Comparison of ENCODE assay signal across 8 mouse cellular contexts in the genomic region with DNA sequence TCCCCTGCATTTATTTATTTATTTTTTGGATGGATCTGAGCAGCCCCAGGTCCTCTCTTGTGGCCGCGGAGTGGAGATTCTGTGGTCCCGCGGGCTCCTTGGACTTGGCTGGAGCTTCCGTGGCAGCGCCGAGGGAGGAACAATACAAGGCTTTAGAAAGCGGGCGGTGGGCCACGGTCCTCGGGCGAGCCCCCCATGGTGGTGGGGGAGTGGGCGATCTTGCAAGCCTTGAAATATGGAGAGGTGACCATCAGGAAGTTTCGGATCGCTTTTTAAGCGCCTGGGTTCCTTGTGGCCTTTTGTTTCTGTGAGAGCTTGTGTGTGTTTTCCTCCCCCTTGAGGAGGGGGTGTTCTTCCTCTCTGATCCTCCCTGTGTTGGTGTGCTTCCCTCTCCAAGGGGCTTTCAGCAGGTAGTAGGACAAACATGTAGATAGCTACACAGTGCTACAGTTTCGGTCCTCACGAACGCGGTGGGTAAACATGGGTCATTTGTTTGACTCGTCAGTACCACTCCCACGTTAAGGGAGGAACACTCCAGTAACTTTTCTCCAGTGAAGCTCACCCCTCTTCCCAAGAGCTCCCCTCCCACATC. TPM values are rescaled to one million over a fixed set of nuclear protein-coding genes. Genes with fewer than 3 reads are reported as not detected.
DNase-seq lines count a peak whose midpoint lies in the region; ATAC-seq and TF ChIP-seq lines count a peak whose summit lies in the region.

No protein-coding gene starts in this region.

- peak overlapping the region; percentile 94 for H3K4me3 ChIP-seq in midbrain, embryonic 11.5 days (ENCODE audit: low read depth, low read length)
- H3K4me3 ChIP-seq in spleen, adult 2 months (ENCODE audit: extremely low read depth, insufficient read depth, insufficient read length), result peak overlapping the region; percentile 83

- peaks cover under 1% of the 10 kb centered on the region; the same call in 1 of the 2 replicates for H3K36me3 ChIP-seq in midbrain, embryonic 11.5 days (ENCODE audit: control insufficient read depth, insufficient read depth, low read length)
- H3K36me3 ChIP-seq in spleen, adult 2 months (ENCODE audit: control insufficient read depth, insufficient read depth, low read length), result no peaks in the 10 kb centered on the region

- peak overlapping the region; percentile 95 for H3K4me2 ChIP-seq in midbrain, embryonic 11.5 days

- TF ChIP-seq POLR2A in spleen, adult 2 months (IDR thresholded peaks at IDR 0.05; ENCODE audit: low read depth, low read length), result no peak

- peaks cover 11% of the 10 kb centered on the region for H3K4me1 ChIP-seq in midbrain, embryonic 11.5 days (ENCODE audit: control insufficient read depth, insufficient read depth, low read length)
- H3K4me1 ChIP-seq in spleen, adult 2 months (ENCODE audit: control insufficient read depth, insufficient read depth, insufficient read length), result peaks cover 6% of the 10 kb centered on the region; the same call in 1 of the 2 replicates

- intact Hi-C loops in left cerebral cortex, postnatal 25 days (cut with DNase I), result no loop called here

- H3K27ac ChIP-seq in midbrain, embryonic 11.5 days (ENCODE audit: low read depth, low read length), result peak overlapping the region; percentile 96
- peak overlapping the region; percentile 89 for H3K27ac ChIP-seq in spleen, adult 2 months (ENCODE audit: insufficient read depth, low read length)

- WGBS in midbrain, embryonic 11.5 days, result under 1% methylated on average over 22 of the region's 22 CpGs
- under 1% methylated on average over 22 of the region's 22 CpGs for WGBS in spleen, adult 2 months

- H3K27me3 ChIP-seq in midbrain, embryonic 11.5 days (ENCODE audit: control insufficient read depth, insufficient read depth, low read length), result no peaks in the 10 kb centered on the region
- no peaks in the 10 kb centered on the region for H3K27me3 ChIP-seq in spleen, adult 2 months (ENCODE audit: control insufficient read depth, insufficient read depth, low read length)

- no peaks in the 10 kb centered on the region for H3K9me3 ChIP-seq in midbrain, embryonic 11.5 days (ENCODE audit: control insufficient read depth, low read length)

- H3K9ac ChIP-seq in midbrain, embryonic 11.5 days (ENCODE audit: low read length), result peak overlapping the region; percentile 99

- peak; percentile 72 for DNase-seq in R1 (ENCODE audit: low read depth, low spot score)
- peak; percentile 55 for DNase-seq in cerebellum, adult 9-10 months
- peak; percentile 16 to 24 for DNase-seq in frontal cortex, postnatal 14 days (ENCODE audit: low spot score in 2 of 2)
- peak; percentile 22 for DNase-seq in hindlimb bud, embryonic 11.5 days (ENCODE audit: extremely low spot score, low read depth, low spot score)
- DNase-seq in left cerebral cortex, postnatal 25 days (ENCODE audit: low spot score in 2 of 2), result peak; percentile 16 to 25
- DNase-seq in midbrain, embryonic 11.5 days (ENCODE audit: low spot score, missing footprints), result peak; percentile 96
- DNase-seq in spleen, adult 2 months (ENCODE audit: low read depth in 1 of 2, low spot score in 2 of 2), result peak in 1 of 2 experiments; percentile 19

- ATAC-seq in midbrain, embryonic 11.5 days (ENCODE audit: low FRiP score), result peak; percentile 28; the same call in 1 of the 2 replicates
- no peak for ATAC-seq in megakaryocyte progenitor cell, adult 5-6 weeks (replicated peaks; ENCODE audit: poor library complexity)

- TF ChIP-seq CTCF in spleen, adult 2 months (IDR thresholded peaks at IDR 0.05; ENCODE audit: extremely low read depth, insufficient read depth, insufficient read length, insufficient replicate concordance), result no peak

RNA-seq across cellular contexts. Expression of a gene that starts 0.8 kb away (rescaled TPM):
- total RNA-seq in left cerebral cortex, postnatal 25 days (2021), result 100 to 1,000 TPM; 112 to 114 TPM
- polyA plus RNA-seq in midbrain, embryonic 11.5 days (2014; fragmentation: Nextera tagmentation; extraction: Ambion mirVana), result 103 and 107 TPM in 2 replicates
- polyA plus RNA-seq in spleen, adult 2 months (2012; rRNA removed), result 34.9 and 43.1 TPM in 2 replicates
- 60.2 and 61.5 TPM in 2 replicates for total RNA-seq in megakaryocyte progenitor cell, adult 5-6 weeks (2015)
- 38.1 and 51.2 TPM in 2 replicates for total RNA-seq in megakaryocyte progenitor cell, adult 5-6 weeks (2017)
